Mouse (Mus musculus) midbrain, postnatal 0 days (tissue): ENCODE measurements around the gene Wdr82. TPM values are rescaled to one million over a fixed set of nuclear protein-coding genes. Genes with fewer than 3 reads are reported as not detected.
"Not testable (repeated sequence)": the region's sequence is repeated elsewhere in the genome, so short reads cannot be mapped to it uniquely, and the experiment has no call there.

ENCODE experiments used
- ATAC-seq: fragments of 200-750 bp; cut with Nextera tagmentation; 2 replicates; pipeline ENCODE4 v1.8.0; 2017; ENCODE audit warnings: moderate number of reproducible peaks, mild to moderate bottlenecking, moderate TSS enrichment, moderate library complexity; ENCODE audit not compliant: low FRiP score
- DNase-seq: peaks from one replicate; pipeline ENCODE4 v3.0.0-alpha.2; 2015; ENCODE audit warnings: low spot score
- H3K27ac ChIP-seq: fragments of 300-500 bp; sonication (generic); 2 replicates; pipeline ENCODE4 v1.5.1; 2014; ENCODE audit warnings: low read depth, mild to moderate bottlenecking, low read length, mixed read lengths
- H3K27me3 ChIP-seq: fragments of 300-500 bp; sonication (generic); 2 replicates; pipeline ENCODE4 v1.6.1; 2014; ENCODE audit warnings: low read length, control low read depth, mixed read lengths; ENCODE audit not compliant: insufficient read depth
- H3K36me3 ChIP-seq: fragments of 300-500 bp; sonication (generic); 2 replicates; pipeline ENCODE4 v1.6.1; 2014; ENCODE audit warnings: low read length, control low read depth, mixed read lengths; ENCODE audit not compliant: insufficient read depth
- H3K4me1 ChIP-seq: fragments of 300-500 bp; sonication (generic); 2 replicates; pipeline ENCODE4 v1.6.1; 2014; ENCODE audit warnings: mild to moderate bottlenecking, control low read depth, antibody characterized with exemption, low read length, mixed read lengths; ENCODE audit not compliant: insufficient read depth
- H3K4me2 ChIP-seq: fragments of 300-500 bp; sonication (generic); 2 replicates; pipeline ENCODE4 v1.6.1; 2014; ENCODE audit warnings: low read depth, mild to moderate bottlenecking, low read length, mixed read lengths; ENCODE audit not compliant: poor library complexity, severe bottlenecking
- H3K4me3 ChIP-seq: fragments of 300-500 bp; sonication (generic); 2 replicates; pipeline ENCODE4 v1.5.1; 2014; ENCODE audit warnings: low read depth, mild to moderate bottlenecking, low read length, moderate library complexity
- H3K9ac ChIP-seq: fragments of 300-500 bp; sonication (generic); replicated peaks from 2 replicates; pipeline ENCODE4 v1.6.1; 2014; ENCODE audit warnings: mild to moderate bottlenecking, low read length, moderate library complexity, mixed read lengths; ENCODE audit not compliant: poor library complexity, severe bottlenecking
- H3K9me3 ChIP-seq: fragments of 300-500 bp; sonication (generic); 2 replicates; pipeline ENCODE4 v1.6.1; 2016; ENCODE audit warnings: low read length, control low read depth
- CTCF ChIP-seq: IDR thresholded peaks from 2 replicates; pipeline ENCODE4 v1.5.1; 2016; ENCODE audit warnings: antibody characterized with exemption, mild to moderate bottlenecking
- WGBS: fragments of 180-500 bp; shearing (Covaris S2); extraction: QIAGEN DNeasy Blood & Tissue Kit; methylation state at CpG from one replicate; pipeline ENCODE4 v1.1.7; 2014; 5-methylcytosine and 5-hydroxymethylcytosine counted together
- polyA plus RNA-seq: library from polyadenylated mRNA; unstranded; fragments of >200 nt; fragmentation: Nextera tagmentation; extraction: Ambion mirVana; gene quantifications from 2 replicates; pipeline ENCODE4 v1.2.1, GENCODE M21; 2015
- total RNA-seq: library from RNA; depleted of rRNA; stranded (reverse); fragments of >200 nt; gene quantifications from 2 replicates; pipeline ENCODE4 v1.2.3, GENCODE M21; 2014

Wdr82 gene
- total and polyA plus RNA-seq, 2 experiments from 2014 or later, result 31.7 to 245 TPM

- Histone ChIP-seq H3K4me1 (0 out of 2 replicates have a peak, but pooled peaks cover 4% of the 10 kb centered on the region), H3K4me2 (no peak overlapping the region), H3K36me3 (no peaks in the 10 kb centered on the region), H3K27ac (no peak overlapping the region), H3K27me3 (no peaks in the 10 kb centered on the region), H3K9ac (no peak overlapping the region), H3K4me3 (no peak overlapping the region), H3K9me3 (no peaks in the 10 kb centered on the region)
- ATAC-seq, result no peak
- no peak for TF ChIP-seq CTCF
- DNase-seq, result no peak
- WGBS, result 40% methylated on average over 1 of the region's 1 CpGs
These were observed 3.0 kb upstream of the Wdr82 start for GRCm38 (mm10) chr9:106167703-106168102.

DNA sequence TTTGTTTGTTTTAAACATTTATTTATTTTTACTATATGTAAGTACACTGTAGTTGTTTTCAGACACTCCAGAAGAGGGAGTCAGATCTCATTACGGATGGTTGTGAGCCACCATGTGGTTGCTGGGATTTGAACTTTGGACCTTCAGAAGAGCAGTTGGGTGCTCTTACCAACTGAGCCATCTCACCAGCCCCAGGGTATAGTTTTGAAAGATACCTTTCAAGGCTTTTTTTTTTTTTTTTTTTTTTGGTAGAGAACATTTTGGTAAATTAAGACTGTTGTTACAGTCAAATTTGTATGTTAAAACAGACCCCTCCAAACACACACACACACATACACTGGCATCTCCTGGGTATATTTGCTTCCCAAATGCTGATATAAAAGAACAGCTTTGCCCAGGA is 1.7 kb upstream of the Wdr82 start:
- H3K9me3 ChIP-seq, ATAC-seq, H3K4me2 ChIP-seq, H3K27ac ChIP-seq, DNase-seq, H3K4me3 ChIP-seq, H3K36me3 ChIP-seq, H3K9ac ChIP-seq, H3K27me3 ChIP-seq: not testable (repeated sequence)
- peaks cover 12% of the 10 kb centered on the region for H3K4me1 ChIP-seq
- WGBS, result 63% methylated on average over 1 of the region's 1 CpGs

DNA sequence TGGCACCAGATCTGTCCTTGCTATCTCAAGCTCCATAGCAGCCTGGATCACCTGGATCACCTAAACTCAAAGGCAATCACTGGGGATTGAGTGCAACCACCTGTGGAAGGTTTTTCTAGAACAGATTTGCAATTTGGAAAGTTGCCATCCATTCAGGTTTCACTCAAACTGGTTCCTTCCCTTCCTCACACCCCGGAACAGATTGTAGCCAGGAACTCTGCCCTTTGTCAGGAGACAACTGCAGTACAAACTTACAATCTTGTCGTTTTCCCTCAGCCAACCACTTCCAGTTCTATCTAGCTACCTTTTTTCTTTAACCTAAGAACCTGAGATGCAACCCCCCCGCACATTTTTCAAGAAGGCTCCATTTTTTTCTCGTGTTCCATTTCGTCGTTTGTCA is 811 bp upstream of the Wdr82 start:
- no peak for DNase-seq

DNA sequence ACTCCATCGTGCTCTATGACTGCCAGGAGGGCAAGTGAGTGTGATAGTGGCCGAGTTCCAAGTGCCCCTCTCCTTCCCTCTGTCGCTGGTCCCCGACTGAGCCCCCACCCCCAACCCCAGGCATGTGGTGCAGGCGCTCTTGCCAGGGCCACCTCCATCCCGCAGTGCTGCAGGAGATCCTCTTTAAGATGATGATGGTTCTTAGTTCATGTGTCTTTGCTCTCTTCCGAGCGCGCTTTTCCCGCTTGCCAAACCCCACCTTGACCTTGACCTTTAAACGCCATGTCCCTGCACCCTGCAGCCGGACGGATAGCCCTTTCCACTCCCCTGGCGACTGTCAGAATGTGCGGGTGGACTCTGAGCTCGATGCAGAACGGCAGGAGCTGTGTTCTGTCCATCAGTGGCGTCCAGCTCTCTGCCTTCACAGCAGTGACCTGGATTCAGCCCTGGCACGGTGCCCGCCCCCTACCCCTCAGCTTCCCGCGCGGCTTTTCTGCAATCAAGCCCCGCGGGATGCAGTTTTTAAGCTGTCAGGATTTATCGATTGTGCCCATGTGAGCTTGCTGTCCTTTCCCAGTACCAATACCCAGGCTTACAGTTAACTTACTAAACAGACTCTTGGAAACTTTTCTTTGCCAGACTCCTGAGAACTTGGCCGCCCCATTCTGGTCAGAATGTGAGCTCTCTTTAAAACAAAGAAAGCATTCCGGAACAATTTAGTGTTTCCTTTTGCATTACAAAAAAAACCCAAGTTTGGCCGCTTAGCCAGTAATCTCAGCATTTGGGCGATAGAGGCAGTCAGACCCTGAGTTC is 824 bp downstream of the Wdr82 start:
- no peaks in the 10 kb centered on the region for H3K9me3 ChIP-seq
- peak overlapping the region; percentile 98 for H3K27ac ChIP-seq
- H3K36me3 ChIP-seq, result 0 out of 2 replicates have a peak, but pooled peaks cover 2% of the 10 kb centered on the region
- DNase-seq, result peak; percentile 58
- H3K27me3 ChIP-seq, result no peaks in the 10 kb centered on the region
- TF ChIP-seq CTCF, result no peak
- H3K4me3 ChIP-seq, result peak overlapping the region; percentile 98
- peak overlapping the region; percentile 72 for H3K4me2 ChIP-seq
- peak; percentile 63; the same call in 1 of the 2 replicates for ATAC-seq
- under 1% methylated on average over 30 of the region's 30 CpGs for whole genome bisulfite sequencing
- peaks cover 23% of the 10 kb centered on the region for H3K4me1 ChIP-seq
- H3K9ac ChIP-seq, result peak overlapping the region; percentile 96

More for the DNA sequence above, 811 bp upstream of the Wdr82 start:
- no peaks in the 10 kb centered on the region for H3K9me3 ChIP-seq
- peaks cover 20% of the 10 kb centered on the region for H3K4me1 ChIP-seq
- no peak for TF ChIP-seq CTCF
- peak overlapping the region; percentile 96; the same call in 1 of the 2 replicates for H3K9ac ChIP-seq
- no peaks in the 10 kb centered on the region for H3K36me3 ChIP-seq
- H3K27ac ChIP-seq, result peak overlapping the region; percentile 98
- no peaks in the 10 kb centered on the region for H3K27me3 ChIP-seq
- H3K4me3 ChIP-seq, result peak overlapping the region; percentile 98; the same call in 1 of the 2 replicates
- no peak for ATAC-seq
- peak overlapping the region; percentile 72 for H3K4me2 ChIP-seq
- WGBS, result 43% methylated on average over 6 of the region's 6 CpGs

GRCm38 (mm10) chr9:106172527-106172926 is 1.8 kb downstream of the Wdr82 start:
- Histone ChIP-seq H3K9me3 (no peaks in the 10 kb centered on the region), H3K4me2 (peak overlapping the region; percentile 72), H3K9ac (0 out of 2 replicates have a peak overlapping the region, but pooled peaks have one; percentile 96), H3K4me3 (peak overlapping the region; percentile 98), H3K27me3 (no peaks in the 10 kb centered on the region), H3K36me3 (peaks cover 8% of the 10 kb centered on the region), H3K27ac (no peak overlapping the region), H3K4me1 (peaks cover 23% of the 10 kb centered on the region)
- DNase-seq, result no peak
- no peak for TF ChIP-seq CTCF
- WGBS, result 10% methylated on average over 3 of the region's 3 CpGs
- ATAC-seq, result no peak

DNA sequence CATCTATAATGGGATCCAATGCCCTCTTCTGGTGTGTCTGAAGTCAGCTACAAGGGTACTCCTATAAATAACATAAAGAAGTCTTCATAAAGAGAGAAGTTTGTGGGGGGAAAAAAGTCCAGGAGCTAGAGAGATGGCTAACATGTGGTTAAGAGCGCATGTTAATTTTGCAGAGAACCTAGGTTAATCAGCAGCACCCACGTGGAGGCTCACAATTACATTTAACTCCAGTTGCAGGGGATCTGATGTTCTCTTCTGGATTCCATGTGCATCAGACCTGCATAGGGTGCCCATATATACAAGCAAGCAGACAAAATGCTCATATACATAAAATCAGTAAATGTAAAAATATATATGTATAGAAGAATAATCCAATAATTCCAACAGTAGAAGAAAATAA is 2.6 kb downstream of the Wdr82 start:
- ATAC-seq (no peak), DNase-seq (no peak)
- Histone ChIP-seq H3K4me3 (peak overlapping the region; percentile 98), H3K36me3 (peaks cover 13% of the 10 kb centered on the region), H3K27ac (no peak overlapping the region), H3K27me3 (no peaks in the 10 kb centered on the region), H3K9me3 (no peaks in the 10 kb centered on the region), H3K4me2 (peak overlapping the region; percentile 72), H3K9ac (no peak overlapping the region), H3K4me1 (peaks cover 23% of the 10 kb centered on the region)
- WGBS, result 58% methylated on average over 2 of the region's 2 CpGs
- no peak for TF ChIP-seq CTCF
